Mouse (Mus musculus) spleen, postnatal 4 days (tissue): Measurements from ENCODE around the gene Thada.
"Not testable (repeated sequence)": the region's sequence is repeated elsewhere in the genome, so short reads cannot be mapped to it uniquely, and the experiment has no call there.

ENCODE experiments used
- DNase-seq, 2 experiments: peaks; one replicate each; pipeline ENCODE4 v3.0.0; 2022; ENCODE audit warnings: low spot score in 2 of 2

The Thada gene

GRCm38 (mm10) chr17:84261010-84261409 lies 205.0 kb downstream of the Thada start:
- no peak for DNase-seq

GRCm38 (mm10) chr17:84260226-84260625 lies 205.8 kb downstream of the Thada start:
- no peak for DNase-seq

- no peak for DNase-seq
Measured at GRCm38 (mm10) chr17:84258638-84259261, 207.3 kb downstream of the Thada start.

DNA sequence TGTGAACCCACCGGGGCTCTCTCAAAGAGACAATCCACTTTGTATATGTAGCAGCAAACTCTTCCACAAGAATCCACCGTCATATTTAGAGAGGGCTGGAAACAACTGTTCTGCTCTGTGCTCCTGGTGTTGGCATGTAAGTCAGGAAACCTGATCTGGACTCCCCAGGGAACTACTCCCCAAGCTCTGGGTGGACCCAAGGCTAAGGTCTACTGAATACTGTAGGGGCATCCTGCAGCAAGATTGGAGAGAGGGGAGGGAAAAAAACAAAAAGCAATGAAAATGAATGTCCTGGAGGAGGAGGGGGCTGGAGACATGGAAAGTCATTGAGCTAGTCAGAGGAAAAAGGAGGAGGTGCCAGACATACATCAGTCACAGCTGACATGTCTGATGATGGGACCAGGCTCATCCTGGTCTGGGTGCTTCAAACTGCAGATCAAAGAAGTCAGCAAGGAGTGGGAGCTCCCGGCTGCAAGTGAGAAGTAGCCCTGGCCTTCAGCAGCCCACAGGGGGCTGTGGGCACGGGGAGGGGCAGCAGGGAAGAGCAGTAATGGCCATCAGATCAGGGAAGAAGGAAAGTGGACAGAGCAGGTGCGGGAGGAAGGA lies 208.0 kb downstream of the Thada start:
- DNase-seq, result no peak

DNA sequence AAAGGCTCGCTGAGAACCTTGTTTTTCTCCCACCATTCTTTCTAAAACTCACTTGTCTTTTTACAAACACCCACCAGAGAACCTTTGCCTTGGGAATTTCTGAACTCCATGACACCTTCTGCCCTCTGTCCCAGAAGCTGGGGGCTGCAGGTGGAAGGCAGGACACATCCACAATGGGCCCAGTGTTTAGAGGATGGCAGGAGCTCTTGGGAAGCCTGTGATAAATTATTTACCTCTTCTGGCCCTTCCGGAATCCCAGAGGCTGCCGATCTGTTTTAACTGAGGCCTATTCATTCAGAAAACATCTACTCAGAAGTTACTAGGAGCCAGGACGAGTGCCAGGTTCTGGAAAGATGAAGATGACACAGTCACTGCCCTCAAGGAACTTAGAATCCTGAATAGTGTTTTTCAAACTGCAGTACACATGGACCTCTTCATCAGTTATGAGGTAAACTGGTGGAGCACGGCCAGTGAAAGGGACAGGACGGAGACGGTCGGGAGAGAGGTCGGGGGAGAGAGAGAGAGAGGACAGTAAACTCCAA lies 209.7 kb downstream of the Thada start:
- DNase-seq, result no peak

- DNase-seq, result no peak
Measured at GRCm38 (mm10) chr17:84255841-84256240, 210.2 kb downstream of the Thada start.

GRCm38 (mm10) chr17:84251426-84251825 lies 214.6 kb downstream of the Thada start:
- DNase-seq, result no peak

DNA sequence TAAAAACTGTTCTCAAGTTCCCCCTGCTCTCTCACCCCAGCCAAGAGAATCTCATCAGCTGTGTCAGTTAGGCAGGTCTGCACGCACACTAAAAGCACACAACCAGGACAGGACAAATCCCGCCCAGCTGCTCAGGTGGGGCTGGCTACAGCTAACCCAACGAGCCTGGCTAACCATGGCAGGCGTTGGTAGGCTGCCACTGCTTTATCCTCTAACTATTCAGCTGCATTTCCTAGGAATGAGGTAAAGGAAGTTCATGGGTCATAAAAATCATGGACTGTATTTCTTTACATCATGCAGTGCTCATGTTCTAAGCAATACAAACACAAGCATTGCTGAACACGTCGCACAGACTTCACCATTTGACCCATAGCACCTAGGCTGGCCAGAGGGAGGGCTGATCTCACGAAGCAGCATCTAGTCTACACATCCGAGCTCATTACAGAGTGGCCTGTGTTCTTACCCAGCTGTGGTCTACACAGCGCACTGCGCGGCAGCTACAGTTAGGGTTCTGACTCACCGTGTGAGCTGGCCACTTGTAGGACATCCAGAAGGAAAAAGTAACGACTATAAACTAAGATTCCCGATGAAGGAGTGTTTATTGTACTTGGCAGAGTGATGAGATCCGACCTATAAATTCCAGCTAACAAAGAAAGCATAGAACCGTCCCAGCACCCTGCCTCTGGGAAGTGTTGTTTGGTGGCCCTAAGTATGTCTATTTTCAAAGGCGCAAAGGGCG lies 221.7 kb downstream of the Thada start:
- no peak for DNase-seq

GRCm38 (mm10) chr17:84243759-84244158 lies 222.2 kb downstream of the Thada start:
- DNase-seq, result no peak

- DNase-seq, result no peak
Measured at GRCm38 (mm10) chr17:84241308-84241957, 224.6 kb downstream of the Thada start.

DNA sequence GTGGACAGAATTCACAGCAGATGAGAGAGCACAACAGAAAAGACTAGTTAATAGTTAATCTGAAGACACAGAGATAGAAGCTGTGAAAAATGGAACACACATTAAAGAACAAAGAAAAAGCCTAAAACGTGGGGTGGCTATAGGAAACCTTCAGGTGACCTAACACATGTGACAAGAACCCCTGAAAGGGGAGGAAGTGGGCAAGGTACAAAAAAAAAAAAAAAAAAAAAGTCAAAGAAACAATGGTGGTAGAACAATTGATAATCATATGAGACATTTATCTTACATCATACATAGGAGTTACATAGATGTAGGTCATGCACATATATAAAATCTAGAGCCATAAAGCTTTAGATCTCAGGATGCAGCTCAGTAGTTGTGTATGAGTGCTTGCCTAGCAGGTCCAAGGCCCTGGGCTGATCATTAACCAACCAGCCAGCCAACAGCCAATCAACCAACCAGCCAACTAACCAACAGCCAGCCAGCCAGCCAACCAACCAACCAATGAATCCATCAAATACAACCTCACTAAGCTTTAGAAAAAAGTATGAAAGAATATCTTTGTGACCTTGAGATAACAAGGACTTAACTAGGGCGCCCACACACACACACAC lies 226.2 kb downstream of the Thada start:
- no peak for DNase-seq

DNA sequence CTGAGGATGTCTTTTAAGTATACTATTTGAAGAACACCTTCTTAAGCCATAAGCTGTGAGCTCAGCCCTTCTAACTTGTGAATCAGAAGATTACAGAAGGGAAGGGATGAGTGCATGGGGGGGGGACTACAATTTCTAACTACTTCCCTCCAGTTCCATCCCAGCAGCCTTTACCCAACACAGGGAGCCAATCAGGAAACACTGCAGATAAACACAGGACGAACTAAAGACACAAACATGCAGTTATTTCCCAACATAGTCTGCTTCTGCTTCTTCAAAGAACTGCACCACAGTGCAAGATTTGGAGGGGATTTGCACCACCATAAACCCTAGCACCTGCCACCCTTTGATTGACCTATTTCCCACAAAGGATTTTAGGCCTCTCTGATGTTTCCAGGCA lies 227.8 kb downstream of the Thada start:
- no peak for DNase-seq

DNA sequence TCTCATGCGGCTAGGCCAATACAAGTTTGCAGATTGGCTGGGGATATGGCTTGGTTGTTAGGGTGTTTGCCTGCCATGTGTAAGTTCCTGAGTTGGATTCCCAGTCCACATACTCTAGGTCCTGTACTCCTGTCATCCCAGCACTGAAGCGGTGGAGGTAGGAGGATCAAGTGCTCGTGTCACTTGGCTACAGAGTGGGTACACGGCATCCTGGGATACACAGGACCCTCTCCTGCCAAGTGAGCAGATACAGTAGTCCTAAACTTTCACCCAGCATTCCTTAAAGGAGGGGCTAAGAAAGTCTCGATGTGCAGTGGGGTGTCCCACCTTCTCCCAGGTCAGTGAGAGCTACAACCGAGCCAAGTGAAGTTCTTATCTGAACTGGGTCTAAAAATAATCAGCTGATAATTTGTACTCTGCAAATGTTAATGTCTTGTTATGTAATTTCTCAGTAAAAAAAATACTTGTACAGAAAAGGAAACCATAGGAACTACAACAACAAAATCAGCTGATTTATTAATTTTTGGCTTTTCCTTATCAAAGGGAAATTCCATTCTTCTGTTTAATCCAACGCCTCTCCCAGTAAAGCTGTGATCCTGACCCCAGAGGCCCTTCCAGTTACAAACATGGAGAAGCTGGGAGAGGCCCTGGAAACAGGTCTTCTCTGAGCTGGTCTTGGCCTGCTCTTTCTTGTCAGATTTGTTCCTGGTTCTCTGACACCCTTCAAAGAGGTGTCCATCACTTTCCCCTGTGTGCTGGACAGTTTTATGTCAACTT lies 229.0 kb downstream of the Thada start:
- DNase-seq, result no peak

DNA sequence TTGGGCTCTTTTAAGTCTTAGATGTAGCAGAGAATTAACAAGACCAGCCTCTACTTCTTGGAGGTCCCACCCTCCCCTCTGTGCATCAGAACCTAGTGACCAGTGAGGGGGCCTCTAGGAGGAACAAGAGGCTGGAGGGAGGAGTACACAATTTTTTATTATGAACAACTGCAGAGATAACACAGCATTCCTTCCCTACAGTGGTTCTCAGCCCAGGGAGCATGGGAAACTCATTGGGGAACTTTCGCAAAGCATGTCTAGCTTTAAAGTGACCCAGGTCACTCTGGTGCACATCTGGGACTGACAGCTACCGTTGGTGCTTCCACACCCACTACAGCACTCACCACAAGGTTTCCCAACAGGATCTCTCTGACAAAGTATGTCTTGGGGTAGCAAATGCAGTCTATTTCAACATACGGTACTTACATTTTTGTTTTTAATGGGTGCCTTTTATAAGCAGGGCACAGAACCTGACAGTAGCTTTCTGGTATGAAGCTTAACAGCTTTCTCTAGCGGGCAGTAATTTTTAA lies 230.5 kb downstream of the Thada start:
- DNase-seq, result no peak

DNA sequence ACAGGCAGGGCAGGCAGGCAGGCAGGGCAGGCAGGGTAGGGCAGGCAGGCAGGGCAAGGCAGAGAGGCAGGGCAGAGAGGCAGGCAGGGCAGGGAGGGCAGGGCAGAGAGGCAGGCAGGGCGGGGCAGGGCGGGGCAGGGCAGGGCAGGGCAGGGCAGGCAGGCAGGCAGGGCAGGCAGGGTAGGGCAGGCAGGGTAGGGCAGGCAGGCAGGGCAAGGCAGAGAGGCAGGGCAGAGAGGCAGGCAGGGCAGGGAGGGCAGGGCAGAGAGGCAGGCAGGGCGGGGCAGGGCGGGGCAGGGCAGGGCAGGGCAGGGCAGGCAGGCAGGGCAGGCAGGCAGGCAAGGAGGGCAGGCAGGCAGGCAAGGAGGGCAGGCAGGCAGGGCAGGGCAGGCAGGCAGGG lies 231.2 kb downstream of the Thada start:
- not testable (repeated sequence) for DNase-seq

DNA sequence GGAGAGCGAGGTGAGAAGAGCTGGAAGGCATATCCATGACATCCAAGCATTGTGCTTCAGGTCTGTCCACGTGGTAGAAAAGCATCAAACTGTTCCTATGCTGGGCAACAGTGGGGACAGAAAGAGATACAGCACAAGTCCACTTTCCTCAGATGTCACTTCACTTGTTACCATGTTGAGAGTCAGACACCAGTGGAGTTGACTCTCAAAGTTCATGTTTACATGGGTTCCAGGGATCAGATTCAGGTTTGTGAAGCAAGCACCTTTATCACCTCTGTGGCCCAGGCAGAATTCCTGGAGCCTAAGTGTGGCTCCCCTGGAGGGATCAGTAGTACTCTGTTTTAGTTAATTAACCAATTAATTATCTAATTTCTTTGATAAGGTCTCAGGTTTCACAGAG lies 232.2 kb downstream of the Thada start:
- DNase-seq, result no peak

DNA sequence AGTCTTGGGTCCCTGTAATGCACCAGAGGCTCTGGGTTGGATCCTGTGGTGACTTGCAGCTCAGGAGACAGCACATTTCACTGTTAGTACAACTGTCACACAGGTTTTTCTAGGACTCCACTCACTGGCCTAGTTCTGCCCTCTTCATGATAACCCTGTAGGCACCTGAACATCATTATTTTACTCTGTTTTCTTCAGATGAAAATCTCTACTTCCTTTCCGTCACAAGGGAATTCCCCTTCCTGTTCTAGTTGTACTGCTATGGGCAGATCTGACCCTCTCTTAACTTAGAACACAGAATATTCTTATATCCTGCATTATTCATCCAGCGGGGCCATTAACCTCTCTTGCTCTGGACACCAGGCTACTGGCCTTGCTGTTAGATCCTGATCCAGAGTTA lies 234.6 kb downstream of the Thada start:
- DNase-seq, result no peak

- no peak for DNase-seq
Measured at GRCm38 (mm10) chr17:84228223-84228622, 237.8 kb downstream of the Thada start.

GRCm38 (mm10) chr17:84226681-84227080 lies 239.3 kb downstream of the Thada start:
- DNase-seq, result no peak

DNA sequence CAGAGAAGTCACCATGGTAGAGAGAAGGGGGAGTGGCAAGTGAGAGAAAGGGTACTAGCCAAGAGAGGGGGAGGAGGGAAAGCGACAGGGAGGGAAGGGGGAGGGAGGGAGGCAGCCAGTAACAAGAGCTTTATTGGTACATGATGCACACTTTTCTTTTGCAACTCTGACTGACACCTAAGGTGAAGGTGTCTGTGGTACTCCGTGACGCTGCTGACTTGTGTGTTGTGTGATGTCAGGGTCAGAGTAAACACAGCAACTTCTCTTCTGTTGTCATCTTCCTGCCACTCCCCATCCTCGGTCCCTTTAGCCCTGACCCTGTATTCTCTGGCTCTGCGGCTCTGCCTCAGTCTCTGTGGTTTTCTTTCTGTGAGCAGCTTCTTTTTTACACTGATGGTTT lies 239.8 kb downstream of the Thada start:
- DNase-seq, result no peak
